Mouse (Mus musculus): ENCODE data around the gene Pfkl.

GRCm38 (mm10) chr10:78041647-78042046 is 31.8 kb upstream of the Pfkl start, which contains the start of gene Dnmt3l:
- no peak for TF ChIP-seq CTCF (IDR thresholded peaks at IDR 0.05; ENCODE audit: borderline replicate concordance, insufficient read depth, low read depth, low read length)
- TF ChIP-seq POLR2A (IDR thresholded peaks at IDR 0.05; ENCODE audit: borderline replicate concordance, insufficient read depth, low read length) = no peak
